Mouse (Mus musculus): ENCODE results near the gene Cyct. TPM values are rescaled to one million over a fixed set of nuclear protein-coding genes. Genes with fewer than 3 reads are reported as not detected.

Cyct gene
- total RNA-seq (2023) = not detected

GRCm38 (mm10) chr2:76360226-76360625 is at the start of gene Cyct:
TSS of gene Cyct (minus strand) at chr2:76360450.

DNA sequence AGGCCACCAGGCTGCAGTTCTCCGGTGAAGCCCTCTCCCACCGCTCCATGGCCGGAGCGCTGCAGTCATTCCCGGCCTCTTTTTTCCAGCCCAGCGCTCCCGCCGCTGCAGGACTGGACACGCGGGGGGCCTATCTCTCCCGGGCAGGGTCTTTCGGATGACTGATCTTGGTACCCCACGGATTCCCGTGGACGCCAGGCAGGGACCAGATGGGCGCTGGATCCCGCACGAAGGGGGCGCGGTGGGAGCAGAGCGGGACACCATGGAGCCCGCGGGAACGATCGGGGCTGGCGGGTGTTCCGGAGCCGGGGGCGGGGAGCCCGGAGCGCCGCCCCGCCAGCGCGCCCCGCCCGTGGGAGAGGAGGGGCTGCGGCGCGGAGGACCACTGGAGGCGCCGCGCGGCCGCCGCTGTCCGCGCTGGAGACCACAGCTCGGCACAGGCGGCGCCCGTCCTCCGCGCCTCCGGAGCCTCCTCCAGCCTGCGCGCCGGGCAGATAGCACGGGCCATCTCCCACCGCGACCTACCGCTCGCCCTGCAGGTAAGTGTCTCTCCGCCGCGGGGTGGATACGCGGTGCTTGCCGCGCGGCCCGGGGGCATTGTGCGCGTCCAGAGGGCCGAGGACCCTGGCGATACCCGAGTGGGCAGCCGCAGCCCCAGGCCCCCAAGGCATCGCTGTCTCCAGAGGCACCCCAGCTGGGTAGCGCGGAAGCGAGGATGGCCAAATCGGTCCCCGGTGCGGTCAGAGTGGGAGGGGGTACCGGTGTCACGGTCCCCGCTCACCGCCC is 46.1 kb upstream of the Cyct start, which contains the start of gene Osbpl6:
Osbpl6 (plus strand) TSS at position 358 of the 786 bp plus-strand sequence.

DNA sequence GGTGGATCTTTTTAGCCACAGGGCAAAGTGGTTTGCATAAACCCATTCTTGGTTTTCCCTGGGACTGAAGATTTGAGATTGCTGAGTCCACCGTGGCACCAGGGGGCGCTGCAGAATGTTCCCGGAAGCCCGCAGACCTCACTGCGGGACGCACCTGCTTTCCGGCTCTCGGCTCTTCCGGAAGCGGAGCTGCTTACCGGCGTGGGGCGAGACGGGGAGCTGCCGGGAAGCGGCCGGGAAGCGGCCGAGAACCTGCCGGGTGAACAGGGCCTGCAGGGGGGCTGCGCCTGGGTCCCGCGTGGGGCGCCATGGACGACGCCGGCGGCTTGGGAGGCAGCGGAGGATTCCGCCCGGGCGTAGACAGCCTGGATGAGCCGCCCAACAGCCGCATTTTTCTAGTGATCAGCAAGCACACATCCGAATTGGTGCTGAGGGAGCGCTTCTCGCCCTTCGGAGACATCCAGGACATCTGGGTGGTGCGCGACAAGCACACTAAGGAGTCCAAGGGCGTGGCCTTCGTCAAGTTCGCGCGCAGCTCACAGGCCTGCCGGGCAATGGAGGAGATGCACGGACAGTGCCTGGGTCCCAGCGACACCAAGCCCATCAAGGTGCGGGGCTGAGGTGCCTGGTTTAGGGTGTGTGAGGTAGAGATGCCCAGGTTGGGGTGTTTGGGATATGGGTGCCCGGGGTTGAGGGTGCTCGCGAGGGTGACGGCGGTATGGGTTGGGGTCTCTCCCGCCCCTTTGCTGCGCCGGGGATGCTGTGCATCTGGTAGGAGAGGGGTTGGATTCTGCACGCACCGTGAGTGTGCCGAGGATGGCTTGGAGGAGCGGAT is 9.8 kb upstream of the Cyct start, which contains the start of gene Rbm45:
Rbm45 (plus strand) TSS at position 164 of the 835 bp plus-strand sequence.

DNA sequence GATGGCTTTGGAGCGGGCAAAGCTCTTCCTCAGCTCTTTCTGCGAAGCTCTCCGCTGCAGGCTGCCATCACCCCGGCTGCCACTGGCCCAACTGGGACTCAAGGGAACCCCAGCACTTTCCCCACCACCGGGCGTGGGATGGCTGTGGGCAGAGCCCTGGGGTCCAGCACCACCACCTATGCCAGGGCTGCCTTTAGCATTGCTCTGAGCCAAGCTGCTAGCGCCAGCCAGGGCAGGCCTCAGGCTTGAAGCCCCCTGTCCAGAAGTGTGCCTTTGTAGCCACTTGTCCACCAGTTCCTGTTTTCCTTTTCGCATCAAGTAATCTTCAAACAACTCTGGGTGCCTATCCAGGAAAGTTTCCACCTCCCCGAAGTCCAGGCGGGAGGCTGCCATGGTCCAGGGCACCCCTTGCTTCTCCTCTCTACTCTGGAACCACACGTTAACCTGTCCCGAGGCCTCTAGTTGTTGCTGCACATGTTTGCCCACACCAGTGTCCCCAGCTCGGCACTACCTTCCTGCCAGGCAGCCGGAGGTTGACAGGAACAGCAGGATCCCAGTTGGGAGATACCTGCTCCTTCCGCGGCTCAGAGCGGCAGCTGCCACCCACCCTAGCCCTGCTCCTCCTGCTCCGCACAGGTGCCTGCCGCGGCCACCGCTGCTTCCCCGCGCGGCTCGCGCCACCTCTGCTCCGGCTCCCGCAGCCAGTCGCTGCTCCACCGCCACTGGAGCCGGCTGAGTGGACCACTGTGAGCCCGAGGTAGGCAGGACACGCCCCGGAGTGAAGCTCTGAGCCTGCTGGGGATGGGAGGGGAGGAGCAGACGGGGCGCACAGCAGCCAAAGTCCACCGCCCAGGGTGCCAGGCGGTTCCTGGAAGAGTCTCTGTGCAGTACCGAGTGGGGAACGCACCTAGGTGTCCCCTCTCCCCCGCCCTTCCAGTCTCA is 21.8 kb downstream of the Cyct start, which contains the start of gene Pde11a:
Pde11a (minus strand) TSS at position 560 of the 942 bp plus-strand sequence.

Other genes starting within 250 kb of the Cyct start
- 1 to 10 TPM; 5.3 to 6.3 TPM for gene Pde11a, start 21.7 kb downstream of the Cyct start, total RNA-seq (2023)
- 10 to 100 TPM; 34.2 to 41.3 TPM for gene Rbm45, start 9.5 kb upstream of the Cyct start, total RNA-seq (2023)
- gene Osbpl6, start 46.1 kb upstream of the Cyct start, total RNA-seq (2023) = 1 to 10 TPM; 4.9 to 6.0 TPM

All from T-cell, adult 66 days (primary cell).